Mouse (Mus musculus) central nervous system, embryonic 14 days (tissue): Measurements from ENCODE around the gene Tnfrsf12a. TPM values are rescaled to one million over a fixed set of nuclear protein-coding genes. Genes with fewer than 3 reads are reported as not detected.

Experiments
- polyA plus RNA-seq: library from polyadenylated mRNA; depleted of rRNA; stranded (reverse); fragments of >200 nt; gene quantifications from 2 replicates; pipeline ENCODE4 v1.2.3, GENCODE M21; 2012; rRNA removed

The Tnfrsf12a gene
- polyA plus RNA-seq: 2.6 and 4.7 TPM in 2 replicates

GRCm38 (mm10) chr17:23677236-23677679, at the start of gene Tnfrsf12a:
Tnfrsf12a (minus strand) TSS chr17:23677468.

GRCm38 (mm10) chr17:23725999-23726757, 48.9 kb upstream of the Tnfrsf12a start, which contains the start of gene Pkmyt1:
Pkmyt1 (plus strand) TSS chr17:23726336.

GRCm38 (mm10) chr17:23722376-23723125, 45.3 kb upstream of the Tnfrsf12a start, which contains the start of gene 1520401A03Rik:
1520401A03Rik (minus strand) TSS chr17:23722783.

GRCm38 (mm10) chr17:23683856-23684672, 6.8 kb upstream of the Tnfrsf12a start, which contains the start of gene Cldn9:
Cldn9 (minus strand) TSS chr17:23684026.

GRCm38 (mm10) chr17:23679127-23679835, 2.0 kb upstream of the Tnfrsf12a start, which contains the start of gene Cldn6:
Cldn6 (plus strand) TSS chr17:23679249.

GRCm38 (mm10) chr17:23673424-23674073, 3.7 kb downstream of the Tnfrsf12a start, which contains the start of the genes Hcfc1r1 and Thoc6:
Hcfc1r1 (plus strand) TSS chr17:23673596.
Thoc6 (minus strand) TSS chr17:23673882.

GRCm38 (mm10) chr17:23660117-23660875, 17.0 kb downstream of the Tnfrsf12a start, which contains the start of gene Bicdl2:
Bicdl2 (plus strand) TSS chr17:23660506.

GRCm38 (mm10) chr17:23644613-23645495, 32.4 kb downstream of the Tnfrsf12a start, which contains the start of gene Mmp25:
Mmp25 (minus strand) TSS chr17:23645277.

Other genes starting within 250 kb of the Tnfrsf12a start
- gene Vmn2r117, start 197.8 kb downstream of the Tnfrsf12a start, polyA plus RNA-seq: not detected in 2 replicates
- gene Zfp213, start 113.2 kb downstream of the Tnfrsf12a start, polyA plus RNA-seq: 14.3 and 16.1 TPM in 2 replicates
- gene Zfp13, start 78.0 kb downstream of the Tnfrsf12a start, polyA plus RNA-seq: 41.5 and 42.5 TPM in 2 replicates
- gene Zscan10, start 76.6 kb downstream of the Tnfrsf12a start, polyA plus RNA-seq: 0.09 and 0.25 TPM in 2 replicates
- 1.3 and 1.7 TPM in 2 replicates for gene Mmp25, start 32.2 kb downstream of the Tnfrsf12a start, polyA plus RNA-seq
- 0.15 and 0.43 TPM in 2 replicates for gene Bicdl2, start 17.0 kb downstream of the Tnfrsf12a start, polyA plus RNA-seq
- 82.1 and 90.1 TPM in 2 replicates for gene Hcfc1r1, start 3.9 kb downstream of the Tnfrsf12a start, polyA plus RNA-seq
- gene Thoc6, start 3.6 kb downstream of the Tnfrsf12a start, polyA plus RNA-seq: 47.0 and 47.3 TPM in 2 replicates
- gene Cldn6, start 1.8 kb upstream of the Tnfrsf12a start, polyA plus RNA-seq: 0.39 and 7.4 TPM in 2 replicates
- 0.92 and 2.9 TPM in 2 replicates for gene Cldn9, start 6.6 kb upstream of the Tnfrsf12a start, polyA plus RNA-seq
- gene 1520401A03Rik, start 45.3 kb upstream of the Tnfrsf12a start, polyA plus RNA-seq: 0.15 and 0.78 TPM in 2 replicates
- gene Pkmyt1, start 48.9 kb upstream of the Tnfrsf12a start, polyA plus RNA-seq: 38.5 and 40.6 TPM in 2 replicates
- 23.6 and 25.2 TPM in 2 replicates for gene Paqr4, start 63.4 kb upstream of the Tnfrsf12a start, polyA plus RNA-seq
- 1.1 and 6.0 TPM in 2 replicates for gene Kremen2, start 68.4 kb upstream of the Tnfrsf12a start, polyA plus RNA-seq
- gene Flywch1, start 94.1 kb upstream of the Tnfrsf12a start, polyA plus RNA-seq: 97.4 and 99.1 TPM in 2 replicates
- 44.8 and 54.5 TPM in 2 replicates for gene Flywch2, start 108.6 kb upstream of the Tnfrsf12a start, polyA plus RNA-seq
- gene Srrm2, start 113.1 kb upstream of the Tnfrsf12a start, polyA plus RNA-seq: 634 and 697 TPM in 2 replicates
- gene Elob, start 151.7 kb upstream of the Tnfrsf12a start, polyA plus RNA-seq: 905 and 997 TPM in 2 replicates
- gene Prss33, start 158.6 kb upstream of the Tnfrsf12a start, polyA plus RNA-seq: 0.31 and 0.74 TPM in 2 replicates
- gene Prss32, start 166.4 kb upstream of the Tnfrsf12a start, polyA plus RNA-seq: 0.10 and 0.16 TPM in 2 replicates
- 1.9 TPM in 2 replicates for gene Prss41, start 166.7 kb upstream of the Tnfrsf12a start, polyA plus RNA-seq
- gene Prss21, start 190.6 kb upstream of the Tnfrsf12a start, polyA plus RNA-seq: not detected in 2 replicates
- gene Dcpp1, start 203.4 kb upstream of the Tnfrsf12a start, polyA plus RNA-seq: 0.23 TPM in 1 of 2 replicates, not detected in the other
- gene Dcpp2, start 203.4 kb upstream of the Tnfrsf12a start, polyA plus RNA-seq: not detected in 2 replicates
- gene Dcpp3, start 240.0 kb upstream of the Tnfrsf12a start, polyA plus RNA-seq: 0.33 TPM in 1 of 2 replicates, not detected in the other